Mouse (Mus musculus) lung, adult 2 months (tissue): ENCODE measurements around the gene Ercc6l2.

Experiments
- CTCF ChIP-seq: fragments of 200-500 bp; IDR thresholded peaks from 2 replicates; pipeline ENCODE4 v1.5.1; 2011; ENCODE audit warnings: mild to moderate bottlenecking, low read length, control low read depth; ENCODE audit not compliant: insufficient read depth
- POLR2A ChIP-seq: fragments of 200-500 bp; IDR thresholded peaks from 2 replicates; pipeline ENCODE4 v1.6.1; 2011; ENCODE audit warnings: low read depth, mild to moderate bottlenecking, control low read depth, low read length, borderline replicate concordance; ENCODE audit errors: extremely low read depth

DNA sequence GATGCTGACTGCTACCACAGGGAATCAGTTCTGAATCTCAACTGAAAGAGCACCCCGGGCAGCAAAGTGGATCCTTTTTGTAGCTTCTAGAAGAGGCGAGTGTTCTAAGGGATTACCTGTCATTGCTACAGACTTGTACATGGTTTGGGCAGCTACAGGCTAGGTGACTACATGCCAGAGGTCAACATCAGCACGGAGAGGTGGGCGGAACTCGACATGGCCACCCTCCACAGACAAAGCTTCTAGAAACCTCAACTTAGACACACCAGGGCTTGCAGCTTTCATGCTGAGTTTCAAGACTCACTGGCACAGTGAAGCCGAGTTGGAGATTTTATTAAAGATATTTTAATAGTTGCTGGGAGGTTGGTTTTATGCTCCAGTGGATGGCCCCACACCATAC is 98.1 kb downstream of the Ercc6l2 start:
- TF ChIP-seq POLR2A (no peak), CTCF (no peak)
